Mouse (Mus musculus) kidney, adult 2 months (tissue): ENCODE data around the gene Lamb2.

Source experiments
- CTCF ChIP-seq: fragments of 200-500 bp; conservative IDR thresholded peaks from 2 replicates; pipeline ENCODE4 v1.5.1; 2011; ENCODE audit warnings: low read depth, mild to moderate bottlenecking, control low read depth, low read length, moderate library complexity, mixed read lengths; ENCODE audit not compliant: insufficient read depth, insufficient read length
- POLR2A ChIP-seq: fragments of 200-500 bp; IDR thresholded peaks from one replicate; pipeline ENCODE4 v1.6.1; 2011; ENCODE audit warnings: low read depth, low read length, control low read depth

DNA sequence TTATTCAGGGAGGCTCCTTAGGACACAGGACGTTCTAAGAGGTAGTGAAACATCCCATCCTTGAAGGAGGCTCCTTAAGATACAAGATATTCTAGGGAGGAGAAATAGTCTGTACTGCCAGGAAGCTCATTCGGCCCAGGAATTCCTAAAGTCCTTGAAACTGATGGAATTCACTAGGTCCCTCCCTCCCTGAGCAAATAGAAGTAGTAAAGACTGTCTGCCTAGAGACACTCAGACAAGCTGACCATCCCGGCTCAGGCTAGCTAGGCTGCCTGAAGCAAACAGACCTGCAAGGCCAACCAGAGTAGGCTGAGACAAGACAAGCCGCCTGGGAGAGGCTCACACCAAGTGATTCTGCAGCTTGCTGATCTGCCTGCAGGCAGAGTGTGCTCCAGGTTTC, 9.7 kb upstream of the Lamb2 start:
- no peak for TF ChIP-seq CTCF
- TF ChIP-seq POLR2A = no peak
